Mouse (Mus musculus): Measurements from ENCODE around the gene G6pc. TPM values are rescaled to one million over a fixed set of nuclear protein-coding genes. Genes with fewer than 3 reads are reported as not detected.
"Not testable (repeated sequence)": the region's sequence is repeated elsewhere in the genome, so short reads cannot be mapped to it uniquely, and the experiment has no call there.

Gene G6pc
- not detected for total RNA-seq (2021)
- long read RNA-seq, result 0 reads

DNA sequence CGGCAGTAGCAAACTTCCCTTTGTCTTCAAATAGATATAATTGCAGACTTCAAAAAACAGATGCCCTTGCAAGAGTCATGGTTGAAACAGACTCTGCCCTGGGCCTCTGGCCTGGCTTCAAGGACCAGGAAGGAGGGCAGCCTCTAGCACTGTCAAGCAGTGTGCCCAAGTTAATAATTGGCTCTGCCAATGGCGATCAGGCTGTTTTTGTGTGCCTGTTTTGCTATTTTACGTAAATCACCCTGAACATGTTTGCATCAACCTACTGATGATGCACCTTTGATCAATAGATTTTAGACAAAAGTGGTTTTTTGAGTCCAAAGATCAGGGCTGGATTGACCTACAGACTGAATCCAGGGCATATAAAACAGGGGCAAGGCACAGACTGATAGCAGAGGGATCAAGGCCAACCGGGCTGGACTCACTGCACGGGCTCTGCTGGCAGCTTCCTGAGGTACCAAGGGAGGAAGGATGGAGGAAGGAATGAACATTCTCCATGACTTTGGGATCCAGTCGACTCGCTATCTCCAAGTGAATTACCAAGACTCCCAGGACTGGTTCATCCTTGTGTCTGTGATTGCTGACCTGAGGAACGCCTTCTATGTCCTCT lies at the start of gene G6pc:
Gene G6pc, plus strand, starts transcription at position 236 of the 610 bp plus-strand sequence.
- DNase-seq (ENCODE audit: low spot score in 2 of 2), result no peak

DNA sequence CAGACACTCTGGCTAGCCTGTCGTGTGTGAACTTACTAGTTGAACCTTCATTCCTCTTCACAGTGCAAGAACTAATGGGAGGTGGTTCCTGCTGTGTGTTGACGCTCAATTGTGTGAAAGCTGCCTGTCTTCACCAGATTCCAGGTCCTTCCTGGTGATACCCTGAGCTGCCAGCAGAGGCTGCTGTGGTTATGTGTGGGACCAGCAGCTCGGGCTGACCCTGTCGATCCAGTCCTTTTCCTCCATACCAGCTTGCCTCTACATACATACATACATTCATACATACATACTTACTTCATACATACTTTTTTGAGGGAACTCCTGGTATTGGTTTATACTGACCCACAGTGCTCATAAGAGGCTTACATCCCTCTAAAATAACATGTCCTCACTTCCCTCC lies 43.8 kb upstream of the G6pc start:
- DNase-seq (ENCODE audit: low spot score in 2 of 2), result peak; percentile 80 to 84

DNA sequence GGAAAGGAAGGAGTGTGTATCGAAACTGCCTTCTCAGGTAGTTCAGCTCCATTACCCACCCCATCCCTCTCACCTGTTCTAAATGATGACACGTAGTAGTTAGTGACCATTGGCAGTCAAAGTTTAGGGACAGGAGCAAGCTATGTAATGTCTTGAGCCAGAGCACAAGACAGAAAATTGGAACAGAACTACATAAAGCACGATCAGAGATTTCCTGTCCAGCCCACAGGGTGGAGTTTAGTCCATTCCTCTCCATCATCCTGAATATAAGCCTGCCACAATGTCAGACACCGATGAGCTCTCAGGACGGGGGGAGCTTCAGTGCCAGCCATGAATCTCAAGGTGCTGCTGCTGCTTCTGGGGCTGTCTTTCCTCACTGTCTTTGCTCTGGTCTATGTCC lies 42.6 kb upstream of the G6pc start, which contains the start of gene Aoc2:
Gene Aoc2, plus strand, starts transcription at position 301 of the 400 bp plus-strand sequence.
- no peak for DNase-seq (ENCODE audit: low spot score in 2 of 2)

DNA sequence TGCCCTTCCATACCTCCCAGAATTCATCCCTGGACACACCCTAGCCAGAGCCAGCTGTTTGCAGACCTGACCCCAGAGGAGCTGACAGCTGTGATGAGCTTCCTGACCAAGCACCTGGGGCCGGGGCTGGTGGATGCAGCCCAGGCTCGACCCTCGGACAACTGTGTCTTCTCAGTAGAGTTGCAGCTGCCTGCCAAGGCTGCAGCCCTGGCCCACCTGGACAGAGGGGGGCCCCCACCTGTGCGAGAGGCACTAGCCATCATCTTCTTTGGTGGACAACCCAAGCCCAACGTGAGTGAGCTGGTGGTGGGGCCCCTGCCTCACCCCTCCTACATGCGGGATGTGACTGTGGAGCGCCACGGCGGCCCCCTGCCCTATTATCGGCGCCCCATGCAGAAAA lies 42.2 kb upstream of the G6pc start:
- not testable (repeated sequence) for DNase-seq (ENCODE audit: low spot score in 2 of 2)

DNA sequence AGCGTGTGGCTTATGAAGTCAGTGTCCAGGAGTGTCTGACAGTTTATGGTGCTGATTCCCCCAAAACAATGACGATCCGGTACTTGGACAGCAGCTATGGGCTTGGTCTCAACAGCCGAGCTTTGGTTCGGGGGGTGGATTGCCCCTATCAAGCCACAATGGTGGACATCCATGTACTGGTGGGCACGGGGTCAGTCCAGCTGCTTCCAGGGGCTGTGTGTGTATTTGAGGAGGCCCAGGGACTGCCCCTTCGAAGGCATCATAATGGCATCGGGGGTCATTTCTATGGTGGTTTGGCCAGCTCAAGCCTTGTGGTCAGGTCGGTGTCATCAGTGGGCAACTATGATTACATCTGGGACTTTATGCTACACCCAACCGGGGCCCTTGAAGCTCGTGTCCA lies 41.2 kb upstream of the G6pc start:
- no peak for DNase-seq (ENCODE audit: low spot score in 2 of 2)

DNA sequence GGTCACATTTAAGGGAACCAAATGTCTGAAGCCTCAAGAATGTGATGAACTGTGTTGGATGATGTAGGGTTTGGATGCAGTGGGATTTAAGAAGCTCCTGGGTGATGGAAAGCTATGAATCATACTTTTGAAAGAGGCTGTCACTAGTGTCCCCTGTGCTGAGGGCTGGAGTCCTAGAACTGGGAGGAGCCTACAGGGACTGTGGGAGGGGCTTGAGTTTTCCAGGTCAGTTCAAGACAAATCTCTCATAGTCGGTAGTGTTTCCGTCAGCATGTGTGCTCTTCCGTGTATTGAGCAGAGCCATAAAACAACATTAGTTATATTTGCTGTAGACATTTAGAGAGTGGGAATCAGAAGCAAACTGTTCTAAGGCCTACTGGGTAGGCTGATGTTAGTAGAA lies 40.0 kb upstream of the G6pc start:
- DNase-seq (ENCODE audit: low spot score in 2 of 2), result no peak

DNA sequence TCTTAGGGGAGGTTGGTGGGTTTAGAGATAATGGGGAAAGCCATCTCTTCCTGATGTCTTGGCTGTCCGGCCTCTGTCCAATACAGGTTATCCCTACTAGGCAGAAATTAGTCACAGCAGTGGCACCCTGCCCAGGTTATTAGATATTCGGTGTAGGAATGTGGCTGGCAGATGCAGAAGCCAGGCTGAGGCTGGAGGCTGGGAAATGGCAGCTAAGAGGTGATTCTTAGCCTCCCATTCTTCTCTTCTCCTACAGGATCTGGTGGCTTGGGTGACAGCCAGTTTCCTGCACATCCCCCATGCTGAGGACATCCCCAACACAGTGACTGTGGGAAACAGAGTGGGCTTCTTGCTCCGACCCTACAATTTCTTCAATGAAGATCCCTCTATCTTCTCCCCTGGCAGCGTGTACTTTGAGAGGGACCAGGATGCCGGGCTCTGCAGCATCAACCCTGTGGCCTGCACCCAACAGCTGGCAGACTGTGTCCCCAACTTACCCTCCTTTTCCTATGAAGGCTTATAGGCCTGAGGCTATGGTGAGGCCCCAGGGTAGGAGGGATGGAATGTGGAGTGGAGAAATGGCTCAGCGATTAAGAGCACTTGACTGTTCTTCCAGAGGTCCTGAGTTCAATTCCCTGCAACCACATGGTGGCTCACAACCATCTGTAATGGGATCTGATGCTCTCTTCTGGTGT lies 38.3 kb upstream of the G6pc start:
- peak; percentile 33 to 46 for DNase-seq (ENCODE audit: low spot score in 2 of 2)

DNA sequence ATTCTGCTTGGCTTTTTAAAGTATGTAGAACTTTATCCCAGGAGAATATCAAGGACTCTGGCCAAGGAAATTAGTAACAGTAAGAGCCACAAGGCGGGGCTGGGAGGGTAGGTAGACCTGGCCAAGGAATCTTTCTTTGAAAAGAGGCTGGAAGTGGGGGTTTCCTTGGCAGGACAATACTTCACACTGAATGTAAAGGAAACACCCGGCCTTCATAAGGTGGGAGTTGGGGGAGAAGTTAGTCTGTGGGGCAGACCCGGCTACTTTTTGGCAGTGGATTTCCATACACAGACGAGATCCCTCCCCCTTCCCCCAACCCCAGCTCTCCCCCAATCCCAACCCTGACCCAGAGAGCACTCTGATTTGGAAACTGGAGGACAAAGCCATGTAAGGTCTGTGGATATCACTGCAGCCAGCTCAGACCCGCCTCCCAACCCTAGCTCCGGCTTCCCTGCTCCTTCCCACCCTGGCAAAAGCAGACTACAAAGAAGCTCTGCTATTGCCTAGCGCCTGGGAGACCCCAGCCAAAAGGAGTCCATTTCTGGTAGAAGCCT lies 36.9 kb upstream of the G6pc start, which contains the start of gene Aoc3:
Gene Aoc3, plus strand, starts transcription at position 235 of the 554 bp plus-strand sequence.
- no peak for DNase-seq (ENCODE audit: low spot score in 2 of 2)

DNA sequence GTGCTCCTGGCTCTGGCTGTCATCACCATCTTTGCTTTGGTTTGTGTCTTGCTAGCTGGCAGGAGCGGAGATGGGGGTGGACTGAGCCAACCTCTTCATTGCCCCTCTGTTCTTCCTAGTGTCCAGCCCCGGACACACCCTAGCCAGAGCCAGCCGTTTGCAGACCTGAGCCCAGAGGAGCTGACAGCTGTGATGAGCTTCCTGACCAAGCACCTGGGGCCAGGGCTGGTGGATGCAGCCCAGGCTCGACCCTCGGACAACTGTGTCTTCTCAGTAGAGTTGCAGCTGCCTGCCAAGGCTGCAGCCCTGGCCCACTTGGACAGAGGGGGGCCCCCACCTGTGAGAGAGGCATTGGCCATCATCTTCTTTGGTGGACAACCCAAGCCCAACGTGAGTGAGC lies 36.4 kb upstream of the G6pc start:
- DNase-seq (ENCODE audit: low spot score in 2 of 2), result not testable (repeated sequence)

DNA sequence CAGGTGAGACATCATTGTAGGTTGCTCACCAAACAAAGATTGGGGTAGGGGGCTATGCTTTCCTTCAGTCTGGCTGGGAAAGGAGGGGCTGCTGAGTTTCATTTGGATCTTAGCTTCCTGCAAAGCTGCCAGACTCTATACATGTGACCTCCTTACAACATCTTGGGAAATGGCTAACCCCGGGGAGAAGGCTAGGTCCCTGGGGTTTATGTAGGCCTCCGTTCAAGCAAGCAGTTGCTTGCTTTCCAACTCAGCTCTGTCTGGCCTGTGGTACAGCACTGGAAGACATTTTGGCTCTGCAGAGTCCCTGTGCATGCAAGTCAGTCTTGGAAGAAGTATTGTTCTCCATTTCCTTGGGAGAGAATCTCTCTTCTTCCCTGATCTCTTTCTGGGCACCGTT lies 34.8 kb upstream of the G6pc start:
- DNase-seq (ENCODE audit: low spot score in 2 of 2), result no peak

DNA sequence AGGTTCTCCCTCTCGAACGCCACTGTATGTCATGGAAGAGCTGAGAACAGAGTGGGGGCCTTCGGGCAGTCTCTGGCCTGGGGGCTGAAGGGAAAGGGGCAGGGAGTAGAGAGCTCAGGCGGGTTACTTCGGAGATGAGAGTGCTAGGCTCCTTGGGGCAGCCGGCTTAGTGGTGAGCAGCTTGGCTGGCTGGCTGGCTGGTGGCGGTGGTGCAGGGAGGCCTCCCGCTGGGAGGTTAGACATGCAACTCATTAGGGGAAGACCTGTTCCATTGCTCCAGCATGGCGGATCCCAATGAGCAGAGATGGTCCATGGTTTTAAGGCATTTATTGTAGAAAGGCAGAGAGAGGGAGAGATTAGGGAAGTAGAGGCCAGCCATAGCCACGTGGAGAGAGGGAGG lies 33.3 kb upstream of the G6pc start:
- DNase-seq (ENCODE audit: low spot score in 2 of 2), result no peak

DNA sequence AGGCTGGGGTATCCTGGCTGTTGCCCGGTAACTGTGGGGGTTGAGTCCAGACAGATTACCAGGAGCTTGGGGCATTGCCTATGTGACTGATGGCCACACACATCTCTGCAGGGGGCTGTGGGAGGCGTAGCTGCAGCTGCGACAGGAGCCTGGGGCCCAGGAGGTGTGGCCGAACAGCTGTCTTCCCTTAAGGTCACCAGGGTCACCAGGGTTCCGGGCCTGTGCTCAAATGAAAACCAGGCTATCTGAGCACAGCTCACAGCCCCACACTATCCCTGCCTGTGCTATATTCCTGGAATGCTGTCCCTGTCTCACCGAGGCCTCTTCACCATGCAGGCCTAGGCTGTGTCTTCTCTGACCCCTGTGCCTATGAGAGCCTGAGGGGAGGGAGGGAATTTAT lies 32.8 kb upstream of the G6pc start:
- DNase-seq (ENCODE audit: low spot score in 2 of 2), result no peak

DNA sequence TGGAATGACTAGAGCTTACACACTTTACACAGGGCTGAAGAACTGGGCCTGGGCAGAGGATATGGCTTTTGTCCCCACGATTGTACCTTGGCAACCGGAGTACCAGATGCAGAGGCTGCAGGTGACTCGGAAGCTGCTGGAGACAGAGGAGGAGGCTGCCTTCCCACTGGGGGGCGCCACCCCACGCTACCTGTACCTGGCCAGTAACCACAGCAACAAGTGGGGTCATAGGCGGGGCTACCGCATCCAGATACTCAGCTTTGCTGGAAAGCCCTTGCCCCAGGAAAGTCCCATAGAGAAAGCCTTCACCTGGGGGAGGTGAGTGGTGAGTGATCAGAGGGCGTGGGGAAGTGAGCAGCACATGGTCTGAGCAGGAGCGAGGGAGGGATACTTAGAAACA lies 31.7 kb upstream of the G6pc start:
- no peak for DNase-seq (ENCODE audit: low spot score in 2 of 2)

DNA sequence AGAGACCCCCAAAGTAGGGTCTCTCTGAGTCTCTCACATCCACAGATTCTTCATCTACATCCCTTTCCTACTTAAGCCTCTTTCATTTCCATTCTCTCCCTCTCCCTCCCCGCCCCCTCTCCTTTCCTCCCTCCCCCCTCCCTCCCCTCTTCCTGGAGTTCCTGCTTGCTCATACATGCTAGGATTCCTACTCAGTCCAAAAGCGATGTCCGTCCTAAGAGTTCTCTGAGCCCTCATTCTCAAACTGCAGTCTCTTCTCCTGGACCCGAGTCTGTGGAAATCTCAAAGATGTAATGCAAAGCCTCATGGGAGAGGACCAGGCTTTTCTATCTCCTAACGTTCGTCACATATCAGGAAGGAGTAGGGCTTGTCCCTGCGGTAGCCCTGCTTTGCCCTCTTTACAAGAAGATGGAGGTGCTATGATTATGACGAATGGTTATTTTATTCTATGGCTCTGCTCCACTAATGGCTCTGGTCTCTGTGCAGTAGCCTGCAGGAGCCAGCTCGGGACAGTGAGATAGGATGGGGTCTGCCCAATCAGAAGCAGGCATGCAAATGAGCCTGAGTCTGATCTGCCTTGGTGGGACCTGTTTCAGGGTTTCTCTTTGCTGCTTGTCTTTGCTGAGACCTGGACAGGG lies 29.1 kb upstream of the G6pc start:
- DNase-seq (ENCODE audit: low spot score in 2 of 2), result peak in 1 of 2 experiments; percentile 33

DNA sequence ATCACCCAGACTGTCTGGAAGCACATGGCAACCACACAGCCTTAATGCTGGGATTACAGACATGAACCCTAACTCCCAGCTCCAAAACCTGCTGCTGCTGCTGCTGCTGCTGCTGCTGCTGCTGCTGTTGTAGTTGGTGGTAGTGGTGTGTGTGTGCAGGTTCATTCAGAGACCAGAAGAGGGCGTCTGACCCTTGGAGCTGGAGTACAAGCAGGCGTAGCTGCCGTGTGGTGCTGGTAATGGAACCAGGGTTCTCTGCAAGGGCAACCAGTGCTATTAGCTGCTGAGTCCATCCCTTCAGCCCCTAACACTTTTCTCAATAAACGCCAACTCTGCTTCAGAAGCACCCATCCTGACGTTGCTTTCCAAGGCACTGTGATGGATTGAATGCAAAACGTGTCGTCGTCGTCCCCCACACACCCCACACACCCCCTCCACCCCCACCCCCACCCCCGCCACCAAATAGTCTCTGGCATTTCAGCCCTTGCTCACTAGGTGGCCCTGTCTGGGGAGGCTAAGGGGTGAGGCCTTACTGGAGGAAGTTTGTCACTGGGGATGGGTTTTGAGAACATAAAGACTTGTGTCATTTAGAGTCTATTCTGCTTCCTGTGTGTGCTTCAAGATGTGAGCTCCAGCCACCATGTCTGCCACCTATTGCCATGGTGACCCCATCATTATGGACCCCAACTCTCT lies 20.1 kb upstream of the G6pc start:
- DNase-seq (ENCODE audit: low spot score in 2 of 2), result no peak

DNA sequence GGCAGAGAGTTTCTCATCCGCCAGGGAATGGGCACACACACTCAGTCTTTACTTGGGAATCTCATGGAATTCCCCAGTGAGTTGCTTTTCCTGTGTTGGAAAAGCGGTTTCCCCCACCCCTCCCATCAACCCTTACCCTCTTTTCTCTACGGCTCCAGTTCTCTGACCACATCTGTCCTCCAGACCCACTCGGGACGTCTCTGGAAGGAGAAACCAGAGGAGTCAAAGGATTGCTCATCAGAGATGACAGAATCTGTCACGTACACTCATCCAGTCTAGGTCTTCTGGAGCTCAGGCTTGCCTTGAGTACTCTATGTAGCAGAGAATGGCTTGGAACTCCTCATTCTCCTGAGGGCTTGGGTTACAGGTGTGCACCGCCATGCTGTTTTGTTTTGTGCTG lies 18.6 kb upstream of the G6pc start:
- no peak for DNase-seq (ENCODE audit: low spot score in 2 of 2)

DNA sequence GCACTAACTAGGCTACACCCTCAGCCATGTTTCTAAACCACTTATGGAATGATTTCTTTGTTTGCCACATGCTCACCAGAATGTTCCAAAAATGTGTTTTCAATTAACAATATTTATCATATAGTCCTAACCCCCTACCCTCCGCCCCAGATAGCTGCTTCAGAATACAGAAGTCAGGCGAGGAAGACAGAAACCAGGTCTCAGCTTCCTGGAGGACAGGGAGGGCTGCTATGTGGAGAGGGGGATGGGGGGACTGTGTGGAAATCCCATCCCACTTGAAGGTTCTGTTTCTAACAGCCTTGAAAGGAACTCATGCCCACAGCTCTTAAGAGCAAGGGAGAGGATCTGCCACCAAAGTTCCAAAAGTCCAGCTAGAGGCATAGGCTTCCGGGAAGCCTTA lies 18.1 kb upstream of the G6pc start:
- no peak for DNase-seq (ENCODE audit: low spot score in 2 of 2)

DNA sequence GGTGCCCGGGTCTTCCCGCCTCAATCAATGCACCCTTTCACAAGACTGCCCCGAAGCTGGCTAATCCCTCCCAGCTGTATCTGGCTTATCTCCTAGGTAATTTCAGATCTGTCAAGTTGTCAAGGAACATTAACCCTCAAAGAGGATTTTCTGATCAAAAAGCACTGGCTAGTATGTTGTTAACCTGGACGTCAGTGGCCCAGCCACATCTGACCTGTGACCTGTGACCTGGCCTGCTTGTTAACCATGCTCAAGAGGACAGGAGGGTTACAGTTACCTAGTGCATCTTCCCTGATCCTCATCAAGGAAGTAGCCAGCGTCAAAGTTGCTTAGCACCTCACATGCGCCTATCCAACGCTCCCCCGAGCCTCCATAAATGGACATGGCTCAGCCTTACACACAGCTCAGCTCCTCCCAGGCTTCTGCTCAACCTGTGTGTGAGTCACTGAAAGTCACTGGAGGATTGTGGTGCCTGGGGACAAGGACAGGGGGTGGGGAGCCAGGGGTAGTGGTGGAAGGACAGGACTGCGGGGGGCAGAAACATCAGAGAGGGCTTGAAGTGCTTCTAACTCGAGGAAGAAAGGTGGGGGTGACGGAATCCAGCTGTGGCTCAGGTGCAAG lies 16.2 kb upstream of the G6pc start:
- DNase-seq (ENCODE audit: low spot score in 2 of 2), result no peak

DNA sequence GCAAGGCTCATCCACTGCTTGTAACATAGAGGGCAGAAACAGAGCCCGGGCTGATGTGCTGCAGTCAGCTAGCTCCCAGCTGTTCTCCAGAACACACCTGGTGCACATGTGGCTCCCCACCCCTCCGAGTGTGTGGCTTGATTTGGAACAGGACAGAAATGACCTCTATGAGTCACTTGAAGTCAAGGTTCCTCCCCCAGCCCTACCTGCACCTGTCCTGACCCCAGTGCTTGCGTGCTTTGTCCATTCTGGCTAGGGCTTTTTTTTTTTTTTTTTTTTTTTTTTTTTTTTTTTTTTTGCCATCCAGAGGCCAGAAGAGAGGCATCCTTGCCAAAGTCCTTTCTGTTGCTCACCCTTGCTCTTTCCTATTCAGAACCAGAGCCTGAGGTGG lies 15.6 kb upstream of the G6pc start:
- DNase-seq (ENCODE audit: low spot score in 2 of 2), result no peak

DNA sequence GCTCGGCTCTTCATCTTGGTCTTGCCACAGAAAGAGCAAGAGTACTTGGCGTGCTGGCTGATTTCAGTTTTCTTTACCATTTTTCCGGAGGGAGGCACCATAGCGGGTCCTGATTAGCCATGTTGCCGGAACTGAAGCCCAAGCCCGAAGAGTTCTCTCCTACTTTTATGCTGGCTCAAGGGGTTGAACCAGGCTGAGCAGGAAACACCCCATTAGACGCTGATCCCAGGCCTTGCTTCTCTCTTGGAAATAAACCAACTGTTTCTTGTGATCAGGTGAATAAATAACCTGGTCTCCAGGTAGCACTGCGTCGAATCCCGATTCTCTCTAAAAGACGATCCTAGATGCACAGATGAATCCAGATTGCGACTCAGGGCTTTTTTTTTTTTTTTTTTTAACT lies 13.9 kb upstream of the G6pc start:
- DNase-seq (ENCODE audit: low spot score in 2 of 2), result no peak

DNA sequence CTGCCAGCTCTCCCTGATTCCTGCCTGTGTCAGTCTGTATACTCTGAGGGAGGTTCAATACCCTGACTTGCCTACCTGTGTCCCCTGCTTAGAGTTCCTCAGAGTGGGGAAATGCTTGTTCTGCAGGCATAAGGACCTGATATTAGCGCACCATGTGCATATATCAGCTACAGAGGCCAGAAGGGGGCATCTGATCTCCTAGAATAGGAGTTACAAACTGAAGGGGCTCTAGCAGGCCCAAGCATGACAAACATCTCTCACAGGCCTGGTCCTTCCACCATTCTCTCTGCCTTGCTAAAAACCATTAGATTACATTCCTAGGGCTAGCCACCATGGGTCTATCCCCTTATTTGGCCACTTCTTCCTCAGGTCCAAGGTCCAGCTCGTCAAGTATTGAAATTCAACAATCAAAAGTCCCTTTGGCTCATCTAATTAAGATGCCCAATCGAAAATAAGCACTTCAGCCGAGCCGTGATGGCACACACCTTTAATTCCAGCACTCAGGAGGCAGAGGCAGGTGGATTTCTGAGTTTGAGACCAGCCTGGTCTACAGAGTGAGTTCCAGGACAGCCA lies 12.8 kb upstream of the G6pc start:
- DNase-seq (ENCODE audit: low spot score in 2 of 2), result no peak

All from layer of hippocampus, postnatal 10 days (tissue).